ENCODE assay signal across 16 mouse cellular contexts in genomic region chr8:108866430-108866829, GRCm38 (mm10).
A peak's percentile ranks its signal among the peaks of the same experiment; 100 is the strongest.
DNase-seq lines count a peak whose midpoint lies in the region; ATAC-seq and TF ChIP-seq lines count a peak whose summit lies in the region.
"Had no signal": no experiment of that assay in that cellular context is flagged by ENCODE, and none has a peak within 500 bp of the region (broad histone marks: within the 10 kb centered on the region; RNA-seq: fewer than 3 reads in every experiment).

No protein-coding gene starts in this region.

- 0 out of 2 replicates have a peak overlapping the region, but pooled peaks have one; percentile 20 for H3K27ac ChIP-seq in midbrain, embryonic 15.5 days
- H3K27ac ChIP-seq in midbrain, postnatal 0 days (ENCODE audit: low read depth, low read length), result no peak overlapping the region
- no peak overlapping the region for H3K27ac ChIP-seq in liver, embryonic 13.5 days
- H3K27ac ChIP-seq: embryonic facial prominence, embryonic 15.5 days; forebrain, embryonic 13.5 days; hindbrain, embryonic 13.5 days had no signal

- H3K9ac ChIP-seq in midbrain, embryonic 15.5 days, result no peak overlapping the region
- H3K9ac ChIP-seq in midbrain, postnatal 0 days (replicated peaks; ENCODE audit: low read length, poor library complexity, severe bottlenecking), result no peak overlapping the region
- H3K9ac ChIP-seq in liver, embryonic 13.5 days, result no peak overlapping the region
- H3K9ac ChIP-seq: embryonic facial prominence, embryonic 15.5 days; forebrain, embryonic 13.5 days; hindbrain, embryonic 13.5 days had no signal

- H3K36me3 ChIP-seq in midbrain, embryonic 15.5 days (replicated peaks), result 0 out of 2 replicates have a peak, but pooled peaks cover 2% of the 10 kb centered on the region
- H3K36me3 ChIP-seq in midbrain, postnatal 0 days (ENCODE audit: insufficient read depth, low read length), result peaks cover 3% of the 10 kb centered on the region; the same call in 1 of the 2 replicates
- H3K36me3 ChIP-seq in liver, embryonic 13.5 days, result no peaks in the 10 kb centered on the region
- H3K36me3 ChIP-seq: embryonic facial prominence, embryonic 15.5 days; hindbrain, embryonic 13.5 days had no signal

- no peak for DNase-seq in midbrain, postnatal 0 days (ENCODE audit: low spot score)
- DNase-seq in MEL-GATA-1-ER (ENCODE audit: extremely low read depth, low read depth), result peak; percentile 78
- DNase-seq in liver, embryonic 13.5 days, result no peak
- peak; percentile 31 for DNase-seq in thymus, postnatal 25 days
- no peak for DNase-seq in lung, postnatal 4 days
- no peak for DNase-seq in embryo, embryonic 9.5 days (ENCODE audit: extremely low spot score)
- DNase-seq: cerebellum, adult 2 months; kidney, adult 11 months; kidney, postnatal 25 days; right cerebral cortex, adult 18-20 months had no signal

- TF ChIP-seq CTCF in midbrain, postnatal 0 days (IDR thresholded peaks at IDR 0.05), result no peak

- no peak overlapping the region for H3K4me2 ChIP-seq in midbrain, embryonic 15.5 days
- no peak overlapping the region for H3K4me2 ChIP-seq in midbrain, postnatal 0 days (ENCODE audit: low read depth, low read length, poor library complexity, severe bottlenecking)
- no peak overlapping the region for H3K4me2 ChIP-seq in liver, embryonic 13.5 days
- H3K4me2 ChIP-seq: embryonic facial prominence, embryonic 15.5 days; forebrain, embryonic 13.5 days; hindbrain, embryonic 13.5 days had no signal

- no peak for ATAC-seq in midbrain, embryonic 15.5 days (replicated peaks)
- no peak for ATAC-seq in midbrain, postnatal 0 days (ENCODE audit: low FRiP score)
- peak; percentile 63; the same call in 1 of the 2 replicates for ATAC-seq in liver, embryonic 13.5 days (ENCODE audit: low read depth)
- ATAC-seq: forebrain, embryonic 13.5 days; Patski had no signal

- no peaks in the 10 kb centered on the region for H3K9me3 ChIP-seq in midbrain, embryonic 15.5 days
- no peaks in the 10 kb centered on the region for H3K9me3 ChIP-seq in midbrain, postnatal 0 days (ENCODE audit: low read length)
- H3K9me3 ChIP-seq in liver, embryonic 13.5 days (replicated peaks), result no peaks in the 10 kb centered on the region
- H3K9me3 ChIP-seq: embryonic facial prominence, embryonic 15.5 days; forebrain, embryonic 13.5 days; hindbrain, embryonic 13.5 days had no signal

- no peak overlapping the region for H3K4me3 ChIP-seq in midbrain, embryonic 15.5 days
- no peak overlapping the region for H3K4me3 ChIP-seq in midbrain, postnatal 0 days (ENCODE audit: low read depth, low read length)
- H3K4me3 ChIP-seq in liver, embryonic 13.5 days (replicated peaks), result no peak overlapping the region
- H3K4me3 ChIP-seq: embryonic facial prominence, embryonic 15.5 days; forebrain, embryonic 13.5 days; hindbrain, embryonic 13.5 days; megakaryocyte, embryonic 14.5 days had no signal

- peaks cover 37% of the 10 kb centered on the region; the same call in 1 of the 2 replicates for H3K4me1 ChIP-seq in midbrain, embryonic 15.5 days
- no peaks in the 10 kb centered on the region; the same call in 1 of the 2 replicates for H3K4me1 ChIP-seq in midbrain, postnatal 0 days (ENCODE audit: insufficient read depth, low read length)
- H3K4me1 ChIP-seq in liver, embryonic 13.5 days (replicated peaks), result peaks cover 29% of the 10 kb centered on the region

- H3K27me3 ChIP-seq in midbrain, embryonic 15.5 days (replicated peaks), result no peaks in the 10 kb centered on the region
- no peaks in the 10 kb centered on the region for H3K27me3 ChIP-seq in midbrain, postnatal 0 days (ENCODE audit: insufficient read depth, low read length)
- no peaks in the 10 kb centered on the region for H3K27me3 ChIP-seq in liver, embryonic 13.5 days
- H3K27me3 ChIP-seq: embryonic facial prominence, embryonic 15.5 days; forebrain, embryonic 13.5 days; hindbrain, embryonic 13.5 days; megakaryocyte, embryonic 14.5 days; Patski had no signal

- 84% methylated on average over 7 of the region's 7 CpGs for whole genome bisulfite sequencing in midbrain, embryonic 15.5 days
- 89% methylated on average over 7 of the region's 7 CpGs for WGBS in midbrain, postnatal 0 days
- WGBS in liver, embryonic 13.5 days (ENCODE audit: insufficient replicate concordance), result 46% methylated on average over 7 of the region's 7 CpGs

Comparison
In these comparisons a context has a peak if more than half of its experiments do, and no peak if none do; other contexts are left out.
1. DNase-seq: peak in MEL-GATA-1-ER (single experiment) and thymus, postnatal 25 days (single experiment); none in midbrain, postnatal 0 days (single experiment), liver, embryonic 13.5 days (single experiment), lung, postnatal 4 days (0 of 2) and embryo, embryonic 9.5 days (single experiment).